Mouse (Mus musculus): ENCODE data around the gene Ncr1.
"Not testable (repeated sequence)": the region's sequence is repeated elsewhere in the genome, so short reads cannot be mapped to it uniquely, and the experiment has no call there.

Gene Ncr1

GRCm38 (mm10) chr7:4337509-4337908 is at the start of gene Ncr1:
Gene Ncr1 (plus strand): TSS chr7:4337724.
- no peak for DNase-seq (ENCODE audit: low spot score in 2 of 2)

- no peak for DNase-seq (ENCODE audit: low spot score in 2 of 2)
Measured at GRCm38 (mm10) chr7:4292638-4293037, 44.9 kb upstream of the Ncr1 start.

- DNase-seq (ENCODE audit: low spot score in 2 of 2), result no peak
Measured at GRCm38 (mm10) chr7:4297189-4297588, 40.3 kb upstream of the Ncr1 start.

GRCm38 (mm10) chr7:4300166-4300565 is 37.4 kb upstream of the Ncr1 start:
- no peak for DNase-seq (ENCODE audit: low spot score in 2 of 2)

GRCm38 (mm10) chr7:4303457-4303856 is 34.1 kb upstream of the Ncr1 start:
- no peak for DNase-seq (ENCODE audit: low spot score in 2 of 2)

GRCm38 (mm10) chr7:4313109-4313508 is 24.4 kb upstream of the Ncr1 start:
- DNase-seq (ENCODE audit: low spot score in 2 of 2), result not testable (repeated sequence)

- DNase-seq (ENCODE audit: low spot score in 2 of 2), result not testable (repeated sequence)
Measured at GRCm38 (mm10) chr7:4313531-4313930, 24.0 kb upstream of the Ncr1 start.

- no peak for DNase-seq (ENCODE audit: low spot score in 2 of 2)
Measured at GRCm38 (mm10) chr7:4323301-4323700, 14.2 kb upstream of the Ncr1 start.

- no peak for DNase-seq (ENCODE audit: low spot score in 2 of 2)
Measured at GRCm38 (mm10) chr7:4373521-4373920, 36.0 kb downstream of the Ncr1 start.

Data from urinary bladder, postnatal 4 days (tissue).